Mouse (Mus musculus): Measurements from ENCODE around the gene Cds2. TPM values are rescaled to one million over a fixed set of nuclear protein-coding genes. Genes with fewer than 3 reads are reported as not detected.
A peak's percentile ranks its signal among the peaks of the same experiment; 100 is the strongest.

Gene Cds2
- total and polyA plus RNA-seq, 2 experiments from 2014 or later: 22.6 to 61.5 TPM

- no peak for TF ChIP-seq EP300 (IDR thresholded peaks at IDR 0.05; ENCODE audit: low read depth)
- TF ChIP-seq CTCF (IDR thresholded peaks at IDR 0.05; ENCODE audit: low read depth): no peak
- no peak for DNase-seq (ENCODE audit: low spot score)
- Histone ChIP-seq H3K36me3 (replicated peaks; ENCODE audit: control insufficient read depth, insufficient read depth, low read length) (0 out of 2 replicates have a peak, but pooled peaks cover 7% of the 10 kb centered on the region), H3K9me3 (replicated peaks; ENCODE audit: control insufficient read depth, low read length) (no peaks in the 10 kb centered on the region), H3K4me3 (ENCODE audit: low read depth, low read length) (no peak overlapping the region), H3K4me2 (ENCODE audit: low read depth, low read length) (no peak overlapping the region), H3K9ac (replicated peaks; ENCODE audit: low read depth, low read length) (no peak overlapping the region), H3K27ac (ENCODE audit: low read depth) (no peak overlapping the region; the same call in 1 of the 2 replicates), H3K27me3 (ENCODE audit: control insufficient read depth, insufficient read depth, low read length) (no peaks in the 10 kb centered on the region), H3K4me1 (ENCODE audit: control insufficient read depth, insufficient read depth) (peaks cover 34% of the 10 kb centered on the region)
- no peak for ATAC-seq (ENCODE audit: insufficient read depth, low read depth)
- 59% methylated on average over 8 of the region's 8 CpGs for WGBS
Measured at GRCm38 (mm10) chr2:132278273-132278853, 15.4 kb downstream of the Cds2 start.

GRCm38 (mm10) chr2:132279336-132279882 lies 16.5 kb downstream of the Cds2 start:
- DNase-seq (ENCODE audit: low spot score) (no peak), ATAC-seq (ENCODE audit: insufficient read depth, low read depth) (no peak)
- 61% methylated on average over 3 of the region's 3 CpGs for WGBS
- no peaks in the 10 kb centered on the region for H3K27me3 ChIP-seq (ENCODE audit: control insufficient read depth, insufficient read depth, low read length)
- H3K9ac ChIP-seq (replicated peaks; ENCODE audit: low read depth, low read length): no peak overlapping the region
- H3K9me3 ChIP-seq (replicated peaks; ENCODE audit: control insufficient read depth, low read length): no peaks in the 10 kb centered on the region
- H3K4me1 ChIP-seq (ENCODE audit: control insufficient read depth, insufficient read depth): peaks cover 44% of the 10 kb centered on the region
- H3K4me2 ChIP-seq (ENCODE audit: low read depth, low read length): no peak overlapping the region
- TF ChIP-seq CTCF (IDR thresholded peaks at IDR 0.05; ENCODE audit: low read depth) (no peak), EP300 (IDR thresholded peaks at IDR 0.05; ENCODE audit: low read depth) (no peak)
- H3K36me3 ChIP-seq (replicated peaks; ENCODE audit: control insufficient read depth, insufficient read depth, low read length): 0 out of 2 replicates have a peak, but pooled peaks cover 7% of the 10 kb centered on the region
- peak overlapping the region; percentile 52 for H3K27ac ChIP-seq (ENCODE audit: low read depth)
- H3K4me3 ChIP-seq (ENCODE audit: low read depth, low read length): no peak overlapping the region

GRCm38 (mm10) chr2:132279978-132280377 lies 17.0 kb downstream of the Cds2 start:
- DNase-seq (ENCODE audit: low spot score): no peak
- H3K9me3 ChIP-seq (replicated peaks; ENCODE audit: control insufficient read depth, low read length): no peaks in the 10 kb centered on the region
- no peak overlapping the region for H3K4me3 ChIP-seq (ENCODE audit: low read depth, low read length)
- 67% methylated on average over 4 of the region's 4 CpGs for WGBS
- H3K27me3 ChIP-seq (ENCODE audit: control insufficient read depth, insufficient read depth, low read length): no peaks in the 10 kb centered on the region
- H3K4me2 ChIP-seq (ENCODE audit: low read depth, low read length): no peak overlapping the region
- no peak overlapping the region for H3K9ac ChIP-seq (replicated peaks; ENCODE audit: low read depth, low read length)
- H3K27ac ChIP-seq (ENCODE audit: low read depth): peak overlapping the region; percentile 52; the same call in 1 of the 2 replicates
- peaks cover 47% of the 10 kb centered on the region for H3K4me1 ChIP-seq (ENCODE audit: control insufficient read depth, insufficient read depth)
- H3K36me3 ChIP-seq (replicated peaks; ENCODE audit: control insufficient read depth, insufficient read depth, low read length): 0 out of 2 replicates have a peak, but pooled peaks cover 7% of the 10 kb centered on the region
- no peak for ATAC-seq (ENCODE audit: insufficient read depth, low read depth)
- TF ChIP-seq CTCF (IDR thresholded peaks at IDR 0.05; ENCODE audit: low read depth) (no peak), EP300 (IDR thresholded peaks at IDR 0.05; ENCODE audit: low read depth) (no peak)

- Histone ChIP-seq H3K27ac (ENCODE audit: low read depth) (peak overlapping the region; percentile 22; the same call in 1 of the 2 replicates), H3K9me3 (replicated peaks; ENCODE audit: control insufficient read depth, low read length) (no peaks in the 10 kb centered on the region), H3K36me3 (replicated peaks; ENCODE audit: control insufficient read depth, insufficient read depth, low read length) (0 out of 2 replicates have a peak, but pooled peaks cover 7% of the 10 kb centered on the region), H3K4me1 (ENCODE audit: control insufficient read depth, insufficient read depth) (peaks cover 50% of the 10 kb centered on the region), H3K4me2 (ENCODE audit: low read depth, low read length) (no peak overlapping the region), H3K4me3 (ENCODE audit: low read depth, low read length) (no peak overlapping the region), H3K27me3 (ENCODE audit: control insufficient read depth, insufficient read depth, low read length) (no peaks in the 10 kb centered on the region), H3K9ac (replicated peaks; ENCODE audit: low read depth, low read length) (no peak overlapping the region)
- 89% methylated on average over 10 of the region's 10 CpGs for WGBS
- DNase-seq (ENCODE audit: low spot score): no peak
- ATAC-seq (ENCODE audit: insufficient read depth, low read depth): no peak
- TF ChIP-seq CTCF (IDR thresholded peaks at IDR 0.05; ENCODE audit: low read depth) (no peak), EP300 (IDR thresholded peaks at IDR 0.05; ENCODE audit: low read depth) (no peak)
Measured at GRCm38 (mm10) chr2:132280518-132281120, 17.7 kb downstream of the Cds2 start.

GRCm38 (mm10) chr2:132281560-132282452 lies 18.9 kb downstream of the Cds2 start:
- no peak overlapping the region for H3K4me2 ChIP-seq (ENCODE audit: low read depth, low read length)
- peak; percentile 51 for DNase-seq (ENCODE audit: low spot score)
- no peak overlapping the region for H3K9ac ChIP-seq (replicated peaks; ENCODE audit: low read depth, low read length)
- H3K36me3 ChIP-seq (replicated peaks; ENCODE audit: control insufficient read depth, insufficient read depth, low read length): 0 out of 2 replicates have a peak, but pooled peaks cover 7% of the 10 kb centered on the region
- ATAC-seq (ENCODE audit: insufficient read depth, low read depth): no peak
- no peak overlapping the region for H3K4me3 ChIP-seq (ENCODE audit: low read depth, low read length)
- no peaks in the 10 kb centered on the region for H3K9me3 ChIP-seq (replicated peaks; ENCODE audit: control insufficient read depth, low read length)
- H3K27ac ChIP-seq (ENCODE audit: low read depth): peak overlapping the region; percentile 88
- WGBS: 42% methylated on average over 10 of the region's 10 CpGs
- H3K4me1 ChIP-seq (ENCODE audit: control insufficient read depth, insufficient read depth): peaks cover 58% of the 10 kb centered on the region
- H3K27me3 ChIP-seq (ENCODE audit: control insufficient read depth, insufficient read depth, low read length): no peaks in the 10 kb centered on the region
- TF ChIP-seq CTCF (IDR thresholded peaks at IDR 0.05; ENCODE audit: low read depth) (no peak), EP300 (IDR thresholded peaks at IDR 0.05; ENCODE audit: low read depth) (no peak)

Data from heart, postnatal 0 days (tissue).